Mouse (Mus musculus) kidney, embryonic 15.5 days (tissue): ENCODE measurements at regions not wholly inside any gene's neighbourhood (a gene's known extent, or its start where the extent isn't known, plus 50 kb on each side); places are given as distances from the start of the nearest gene placed in this dataset.

ENCODE experiments used
- ATAC-seq: fragments of 200-750 bp; cut with Nextera tagmentation; replicated peaks from 2 replicates; pipeline ENCODE4 v1.8.0; 2017; ENCODE audit warnings: moderate TSS enrichment; ENCODE audit not compliant: low FRiP score
- H3K27ac ChIP-seq: fragments of 300-500 bp; sonication (generic); 2 replicates; pipeline ENCODE4 v1.5.1; 2015; ENCODE audit warnings: mild to moderate bottlenecking, inconsistent platforms
- H3K27me3 ChIP-seq: fragments of 300-500 bp; sonication (generic); 2 replicates; pipeline ENCODE4 v1.6.1; 2015; ENCODE audit warnings: inconsistent platforms
- H3K36me3 ChIP-seq: fragments of 300-500 bp; sonication (generic); 2 replicates; pipeline ENCODE4 v1.6.1; 2015; ENCODE audit warnings: inconsistent platforms
- H3K4me1 ChIP-seq: fragments of 300-500 bp; sonication (generic); 2 replicates; pipeline ENCODE4 v1.6.1; 2015; ENCODE audit warnings: inconsistent platforms
- H3K4me2 ChIP-seq: fragments of 300-500 bp; sonication (generic); 2 replicates; pipeline ENCODE4 v1.6.1; 2015; ENCODE audit warnings: moderate library complexity, mild to moderate bottlenecking, inconsistent platforms
- H3K4me3 ChIP-seq: fragments of 300-500 bp; sonication (generic); replicated peaks from 2 replicates; pipeline ENCODE4 v1.5.1; 2015; ENCODE audit warnings: mild to moderate bottlenecking, inconsistent platforms
- H3K9ac ChIP-seq: fragments of 300-500 bp; sonication (generic); 2 replicates; pipeline ENCODE4 v1.6.1; 2015; ENCODE audit warnings: mild to moderate bottlenecking, inconsistent platforms
- H3K9me3 ChIP-seq: fragments of 300-500 bp; sonication (generic); replicated peaks from 2 replicates; pipeline ENCODE4 v1.6.1; 2016; ENCODE audit warnings: inconsistent platforms
- WGBS: fragments of 180-500 bp; shearing (Covaris S2); methylation state at CpG from one replicate; pipeline ENCODE4 v1.1.7; 2015; ENCODE audit warnings: mixed read lengths; 5-methylcytosine and 5-hydroxymethylcytosine counted together

- WGBS: 83% methylated on average over 9 of the region's 9 CpGs
- ATAC-seq: no peak
- Histone ChIP-seq H3K27ac (no peak overlapping the region), H3K9ac (no peak overlapping the region), H3K4me1 (no peaks in the 10 kb centered on the region), H3K9me3 (no peaks in the 10 kb centered on the region), H3K27me3 (no peaks in the 10 kb centered on the region), H3K4me2 (no peak overlapping the region), H3K4me3 (no peak overlapping the region), H3K36me3 (no peaks in the 10 kb centered on the region)
Measured at GRCm38 (mm10) chr12:16304701-16305377, 305.9 kb downstream of the Lpin1 start.

- H3K9ac ChIP-seq: no peak overlapping the region
- no peaks in the 10 kb centered on the region for H3K9me3 ChIP-seq
- no peaks in the 10 kb centered on the region for H3K36me3 ChIP-seq
- WGBS: 70% methylated on average over 5 of the region's 5 CpGs
- no peaks in the 10 kb centered on the region for H3K27me3 ChIP-seq
- no peak overlapping the region for H3K4me2 ChIP-seq
- H3K27ac ChIP-seq: no peak overlapping the region
- H3K4me3 ChIP-seq: no peak overlapping the region
- H3K4me1 ChIP-seq: no peaks in the 10 kb centered on the region
- ATAC-seq: no peak
Measured at GRCm38 (mm10) chr12:16285061-16285460, 325.7 kb downstream of the Lpin1 start.

GRCm38 (mm10) chr12:16279146-16279545, 331.6 kb downstream of the Lpin1 start:
- Histone ChIP-seq H3K27ac (no peak overlapping the region), H3K36me3 (no peaks in the 10 kb centered on the region), H3K4me3 (no peak overlapping the region), H3K27me3 (no peaks in the 10 kb centered on the region), H3K9ac (no peak overlapping the region), H3K4me1 (no peaks in the 10 kb centered on the region), H3K4me2 (no peak overlapping the region), H3K9me3 (no peaks in the 10 kb centered on the region)
- WGBS: 74% methylated on average over 2 of the region's 2 CpGs
- ATAC-seq: no peak

- no peak overlapping the region for H3K4me3 ChIP-seq
- no peak for ATAC-seq
- WGBS: 73% methylated on average over 4 of the region's 4 CpGs
- H3K36me3 ChIP-seq: no peaks in the 10 kb centered on the region
- no peaks in the 10 kb centered on the region for H3K4me1 ChIP-seq
- no peak overlapping the region for H3K4me2 ChIP-seq
- no peak overlapping the region for H3K27ac ChIP-seq
- H3K9me3 ChIP-seq: no peaks in the 10 kb centered on the region
- no peaks in the 10 kb centered on the region for H3K27me3 ChIP-seq
- H3K9ac ChIP-seq: no peak overlapping the region
Measured at GRCm38 (mm10) chr12:16277567-16278332, 333.0 kb downstream of the Lpin1 start.

GRCm38 (mm10) chr12:16277144-16277543, 333.6 kb downstream of the Lpin1 start:
- Histone ChIP-seq H3K4me3 (no peak overlapping the region), H3K36me3 (no peaks in the 10 kb centered on the region), H3K9ac (no peak overlapping the region), H3K27ac (no peak overlapping the region), H3K9me3 (no peaks in the 10 kb centered on the region), H3K27me3 (no peaks in the 10 kb centered on the region), H3K4me2 (no peak overlapping the region), H3K4me1 (no peaks in the 10 kb centered on the region)
- ATAC-seq: no peak
- WGBS: 73% methylated on average over 2 of the region's 2 CpGs

- H3K27ac ChIP-seq: no peak overlapping the region
- no peak overlapping the region for H3K9ac ChIP-seq
- H3K9me3 ChIP-seq: no peaks in the 10 kb centered on the region
- no peaks in the 10 kb centered on the region for H3K27me3 ChIP-seq
- no peak overlapping the region for H3K4me2 ChIP-seq
- WGBS: 87% methylated on average over 4 of the region's 4 CpGs
- H3K4me1 ChIP-seq: no peaks in the 10 kb centered on the region
- no peaks in the 10 kb centered on the region for H3K36me3 ChIP-seq
- no peak overlapping the region for H3K4me3 ChIP-seq
- ATAC-seq: no peak
Measured at GRCm38 (mm10) chr12:16276301-16276700, 334.5 kb downstream of the Lpin1 start.

GRCm38 (mm10) chr12:16272441-16272840, 338.3 kb downstream of the Lpin1 start:
- Histone ChIP-seq H3K4me3 (no peak overlapping the region), H3K4me2 (no peak overlapping the region), H3K27me3 (no peaks in the 10 kb centered on the region), H3K4me1 (no peaks in the 10 kb centered on the region), H3K36me3 (no peaks in the 10 kb centered on the region), H3K27ac (no peak overlapping the region), H3K9me3 (no peaks in the 10 kb centered on the region), H3K9ac (no peak overlapping the region)
- no peak for ATAC-seq

- 85% methylated on average over 7 of the region's 7 CpGs for WGBS
- H3K9me3 ChIP-seq: no peaks in the 10 kb centered on the region
- H3K4me2 ChIP-seq: no peak overlapping the region
- no peaks in the 10 kb centered on the region for H3K36me3 ChIP-seq
- no peak for ATAC-seq
- H3K4me1 ChIP-seq: no peaks in the 10 kb centered on the region
- no peak overlapping the region for H3K9ac ChIP-seq
- no peak overlapping the region for H3K27ac ChIP-seq
- H3K27me3 ChIP-seq: no peaks in the 10 kb centered on the region
- no peak overlapping the region for H3K4me3 ChIP-seq
Measured at GRCm38 (mm10) chr12:16270876-16271275, 339.9 kb downstream of the Lpin1 start.

GRCm38 (mm10) chr12:16269706-16270105, 341.1 kb downstream of the Lpin1 start:
- Histone ChIP-seq H3K27ac (no peak overlapping the region), H3K36me3 (no peaks in the 10 kb centered on the region), H3K9ac (no peak overlapping the region), H3K4me2 (no peak overlapping the region), H3K9me3 (no peaks in the 10 kb centered on the region), H3K27me3 (no peaks in the 10 kb centered on the region), H3K4me3 (no peak overlapping the region), H3K4me1 (no peaks in the 10 kb centered on the region)
- 62% methylated on average over 4 of the region's 4 CpGs for WGBS
- no peak for ATAC-seq

GRCm38 (mm10) chr12:16268621-16269165, 342.1 kb downstream of the Lpin1 start:
- Histone ChIP-seq H3K27me3 (no peaks in the 10 kb centered on the region), H3K36me3 (no peaks in the 10 kb centered on the region), H3K27ac (no peak overlapping the region), H3K4me3 (no peak overlapping the region), H3K4me2 (no peak overlapping the region), H3K9me3 (no peaks in the 10 kb centered on the region), H3K4me1 (no peaks in the 10 kb centered on the region), H3K9ac (no peak overlapping the region)
- 73% methylated on average over 8 of the region's 8 CpGs for WGBS
- no peak for ATAC-seq

- Histone ChIP-seq H3K9ac (no peak overlapping the region), H3K36me3 (no peaks in the 10 kb centered on the region), H3K4me3 (no peak overlapping the region), H3K27me3 (no peaks in the 10 kb centered on the region), H3K9me3 (no peaks in the 10 kb centered on the region), H3K4me2 (no peak overlapping the region), H3K27ac (no peak overlapping the region), H3K4me1 (no peaks in the 10 kb centered on the region)
- no peak for ATAC-seq
- WGBS: 77% methylated on average over 4 of the region's 4 CpGs
Measured at GRCm38 (mm10) chr12:16261465-16261864, 349.3 kb downstream of the Lpin1 start.

GRCm38 (mm10) chr12:16260981-16261380, 349.8 kb downstream of the Lpin1 start:
- Histone ChIP-seq H3K27ac (no peak overlapping the region), H3K9ac (no peak overlapping the region), H3K9me3 (no peaks in the 10 kb centered on the region), H3K36me3 (no peaks in the 10 kb centered on the region), H3K4me1 (no peaks in the 10 kb centered on the region), H3K4me3 (no peak overlapping the region), H3K27me3 (no peaks in the 10 kb centered on the region), H3K4me2 (no peak overlapping the region)
- no peak for ATAC-seq
- WGBS: 66% methylated on average over 8 of the region's 8 CpGs
